Mouse (Mus musculus): Measurements from ENCODE around the gene Kifc1. TPM values are rescaled to one million over a fixed set of nuclear protein-coding genes. Genes with fewer than 3 reads are reported as not detected.

Kifc1 gene
- polyA plus RNA-seq, 1 experiment from 2014 or later = 7.5 TPM

- no peak for ATAC-seq (ENCODE audit: insufficient read depth)
- Histone ChIP-seq H3K4me1 (replicated peaks) (peaks cover 76% of the 10 kb centered on the region), H3K4me3 (replicated peaks) (peak overlapping the region; percentile 72; the same call in 1 of the 2 replicates), H3K4me2 (peak overlapping the region; percentile 96), H3K9me3 (replicated peaks) (peaks cover 20% of the 10 kb centered on the region), H3K27ac (replicated peaks) (peak overlapping the region; percentile 94), H3K27me3 (no peaks in the 10 kb centered on the region), H3K36me3 (replicated peaks) (peaks cover 50% of the 10 kb centered on the region), H3K9ac (no peak overlapping the region)
- 82% methylated on average over 18 of the region's 18 CpGs for WGBS (ENCODE audit: insufficient replicate concordance)
Observed at GRCm38 (mm10) chr17:33917656-33918292, 27.3 kb upstream of the Kifc1 start.

- H3K9me3 ChIP-seq (replicated peaks) = peaks cover 20% of the 10 kb centered on the region
- H3K36me3 ChIP-seq (replicated peaks) = peaks cover 52% of the 10 kb centered on the region
- H3K9ac ChIP-seq = no peak overlapping the region; the same call in 1 of the 2 replicates
- WGBS (ENCODE audit: insufficient replicate concordance) = 82% methylated on average over 31 of the region's 31 CpGs
- H3K4me3 ChIP-seq (replicated peaks) = peak overlapping the region; percentile 72
- ATAC-seq (ENCODE audit: insufficient read depth) = no peak
- peak overlapping the region; percentile 84 for H3K4me2 ChIP-seq
- H3K4me1 ChIP-seq (replicated peaks) = peaks cover 76% of the 10 kb centered on the region
- H3K27ac ChIP-seq (replicated peaks) = peak overlapping the region; percentile 33; the same call in 1 of the 2 replicates
- no peaks in the 10 kb centered on the region for H3K27me3 ChIP-seq
Observed at GRCm38 (mm10) chr17:33916847-33917655, 26.6 kb upstream of the Kifc1 start.

- Histone ChIP-seq H3K9ac (peak overlapping the region; percentile 64), H3K4me1 (replicated peaks) (peaks cover 76% of the 10 kb centered on the region), H3K36me3 (replicated peaks) (peaks cover 58% of the 10 kb centered on the region), H3K27ac (replicated peaks) (peak overlapping the region; percentile 88), H3K4me2 (peak overlapping the region; percentile 84), H3K9me3 (replicated peaks) (peaks cover 20% of the 10 kb centered on the region), H3K4me3 (replicated peaks) (peak overlapping the region; percentile 72), H3K27me3 (no peaks in the 10 kb centered on the region)
- no peak for ATAC-seq (ENCODE audit: insufficient read depth)
- 2% methylated on average over 17 of the region's 20 CpGs for WGBS (ENCODE audit: insufficient replicate concordance)
Observed at GRCm38 (mm10) chr17:33916294-33916693, 25.8 kb upstream of the Kifc1 start.

- H3K4me1 ChIP-seq (replicated peaks) = peaks cover 72% of the 10 kb centered on the region
- ATAC-seq (ENCODE audit: insufficient read depth) = peak; percentile 85
- under 1% methylated on average over 34 of the region's 34 CpGs for WGBS (ENCODE audit: insufficient replicate concordance)
- H3K27ac ChIP-seq (replicated peaks) = peak within 1 kb of the TSS; percentile 88
- H3K9ac ChIP-seq = peak within 1 kb of the TSS; percentile 64
- peak within 1 kb of the TSS; percentile 84 for H3K4me2 ChIP-seq
- H3K27me3 ChIP-seq = no peaks in the 10 kb centered on the region
- H3K4me3 ChIP-seq (replicated peaks) = peak within 1 kb of the TSS; percentile 72
- H3K36me3 ChIP-seq (replicated peaks) = peaks cover 64% of the 10 kb centered on the region
- H3K9me3 ChIP-seq (replicated peaks) = peaks cover 20% of the 10 kb centered on the region
Observed at GRCm38 (mm10) chr17:33915671-33916250, 25.3 kb upstream of the Kifc1 start, which contains the start of the genes Tapbp and Zbtb22. Gene Tapbp (plus strand): TSS chr17:33915899. Gene Zbtb22 (plus strand): TSS chr17:33915904.

GRCm38 (mm10) chr17:33914969-33915391 is 24.5 kb upstream of the Kifc1 start:
- Histone ChIP-seq H3K4me2 (peak overlapping the region; percentile 84), H3K27ac (replicated peaks) (peak overlapping the region; percentile 88), H3K9ac (peak overlapping the region; percentile 64; the same call in 1 of the 2 replicates), H3K9me3 (replicated peaks) (peaks cover 20% of the 10 kb centered on the region), H3K27me3 (no peaks in the 10 kb centered on the region), H3K4me1 (replicated peaks) (peaks cover 76% of the 10 kb centered on the region), H3K36me3 (replicated peaks) (peaks cover 66% of the 10 kb centered on the region), H3K4me3 (replicated peaks) (peak overlapping the region; percentile 72)
- ATAC-seq (ENCODE audit: insufficient read depth) = no peak
- WGBS (ENCODE audit: insufficient replicate concordance) = 67% methylated on average over 13 of the region's 13 CpGs

GRCm38 (mm10) chr17:33913905-33914304 is 23.4 kb upstream of the Kifc1 start:
- ATAC-seq (ENCODE audit: insufficient read depth) = no peak
- H3K27ac ChIP-seq (replicated peaks) = peak overlapping the region; percentile 88; the same call in 1 of the 2 replicates
- WGBS (ENCODE audit: insufficient replicate concordance) = 91% methylated on average over 8 of the region's 8 CpGs
- H3K9ac ChIP-seq = no peak overlapping the region
- H3K36me3 ChIP-seq (replicated peaks) = peaks cover 66% of the 10 kb centered on the region
- peaks cover 77% of the 10 kb centered on the region for H3K4me1 ChIP-seq (replicated peaks)
- peaks cover 20% of the 10 kb centered on the region for H3K9me3 ChIP-seq (replicated peaks)
- H3K4me3 ChIP-seq (replicated peaks) = no peak overlapping the region
- H3K4me2 ChIP-seq = no peak overlapping the region
- no peaks in the 10 kb centered on the region for H3K27me3 ChIP-seq

- H3K4me2 ChIP-seq = no peak overlapping the region
- H3K36me3 ChIP-seq (replicated peaks) = peaks cover 63% of the 10 kb centered on the region
- peaks cover 16% of the 10 kb centered on the region for H3K9me3 ChIP-seq (replicated peaks)
- WGBS (ENCODE audit: insufficient replicate concordance) = 85% methylated on average over 10 of the region's 10 CpGs
- H3K27me3 ChIP-seq = no peaks in the 10 kb centered on the region
- peaks cover 77% of the 10 kb centered on the region for H3K4me1 ChIP-seq (replicated peaks)
- no peak overlapping the region for H3K4me3 ChIP-seq (replicated peaks)
- no peak overlapping the region for H3K9ac ChIP-seq
- no peak overlapping the region for H3K27ac ChIP-seq (replicated peaks)
- no peak for ATAC-seq (ENCODE audit: insufficient read depth)
Observed at GRCm38 (mm10) chr17:33913264-33913663, 22.8 kb upstream of the Kifc1 start.

- no peak for ATAC-seq (ENCODE audit: insufficient read depth)
- H3K4me3 ChIP-seq (replicated peaks) = no peak overlapping the region
- H3K36me3 ChIP-seq (replicated peaks) = peaks cover 49% of the 10 kb centered on the region
- peaks cover 75% of the 10 kb centered on the region for H3K4me1 ChIP-seq (replicated peaks)
- no peaks in the 10 kb centered on the region for H3K27me3 ChIP-seq
- no peak overlapping the region for H3K9ac ChIP-seq
- WGBS (ENCODE audit: insufficient replicate concordance) = 90% methylated on average over 28 of the region's 28 CpGs
- peaks cover 3% of the 10 kb centered on the region; the same call in 1 of the 2 replicates for H3K9me3 ChIP-seq (replicated peaks)
- H3K27ac ChIP-seq (replicated peaks) = no peak overlapping the region
- H3K4me2 ChIP-seq = no peak overlapping the region
Observed at GRCm38 (mm10) chr17:33911813-33912414, 21.5 kb upstream of the Kifc1 start.

- Histone ChIP-seq H3K27ac (replicated peaks) (no peak overlapping the region), H3K9ac (no peak overlapping the region), H3K9me3 (replicated peaks) (no peaks in the 10 kb centered on the region), H3K4me1 (replicated peaks) (peaks cover 69% of the 10 kb centered on the region), H3K36me3 (replicated peaks) (peaks cover 46% of the 10 kb centered on the region), H3K27me3 (no peaks in the 10 kb centered on the region), H3K4me3 (replicated peaks) (no peak overlapping the region), H3K4me2 (no peak overlapping the region)
- 88% methylated on average over 31 of the region's 31 CpGs for WGBS (ENCODE audit: insufficient replicate concordance)
- no peak for ATAC-seq (ENCODE audit: insufficient read depth)
Observed at GRCm38 (mm10) chr17:33911052-33911812, 20.8 kb upstream of the Kifc1 start.

- ATAC-seq (ENCODE audit: insufficient read depth) = no peak
- 36% methylated on average over 11 of the region's 11 CpGs for WGBS (ENCODE audit: insufficient replicate concordance)
- peak overlapping the region; percentile 93 for H3K27ac ChIP-seq (replicated peaks)
- H3K4me1 ChIP-seq (replicated peaks) = peaks cover 68% of the 10 kb centered on the region
- peak overlapping the region; percentile 89 for H3K9ac ChIP-seq
- H3K36me3 ChIP-seq (replicated peaks) = peaks cover 46% of the 10 kb centered on the region
- peak overlapping the region; percentile 85 for H3K4me3 ChIP-seq (replicated peaks)
- H3K4me2 ChIP-seq = peak overlapping the region; percentile 100
- H3K27me3 ChIP-seq = no peaks in the 10 kb centered on the region
- H3K9me3 ChIP-seq (replicated peaks) = no peaks in the 10 kb centered on the region
Observed at GRCm38 (mm10) chr17:33910346-33911051, 20.0 kb upstream of the Kifc1 start.

Measured in liver, embryonic 15.5 days (tissue).